Mouse (Mus musculus): ENCODE measurements at regions not wholly inside any gene's neighbourhood (a gene's known extent, or its start where the extent isn't known, plus 50 kb on each side); places are given as distances from the start of the nearest gene placed in this dataset.

GRCm38 (mm10) chr2:34078248-34078874 is 190.6 kb upstream of the Mvb12b start:
- H3K4me1 ChIP-seq (replicated peaks; ENCODE audit: low read depth, low read length), result peaks cover 5% of the 10 kb centered on the region; the same call in 1 of the 2 replicates
- no peaks in the 10 kb centered on the region for H3K9me3 ChIP-seq (ENCODE audit: low read length)
- no peak overlapping the region for H3K4me3 ChIP-seq (replicated peaks; ENCODE audit: low read length)
- H3K27me3 ChIP-seq (ENCODE audit: insufficient read depth, low read length), result peaks cover 5% of the 10 kb centered on the region
- no peak for TF ChIP-seq NANOG (IDR thresholded peaks at IDR 0.05; ENCODE audit: borderline replicate concordance, low read length)
- no peaks in the 10 kb centered on the region for H3K36me3 ChIP-seq (ENCODE audit: insufficient read depth, low read length)

- no peaks in the 10 kb centered on the region for H3K4me1 ChIP-seq (replicated peaks; ENCODE audit: low read depth, low read length)
- no peak for TF ChIP-seq CTCF (conservative IDR thresholded peaks at IDR 0.05; ENCODE audit: low read length)
- TF ChIP-seq POU5F1 (IDR thresholded peaks at IDR 0.05; ENCODE audit: borderline replicate concordance, low read length), result no peak
- no peaks in the 10 kb centered on the region for H3K9me3 ChIP-seq (ENCODE audit: low read length)
- peaks cover 5% of the 10 kb centered on the region for H3K27me3 ChIP-seq (ENCODE audit: insufficient read depth, low read length)
- no peaks in the 10 kb centered on the region for H3K36me3 ChIP-seq (ENCODE audit: insufficient read depth, low read length)
- no peak overlapping the region for H3K4me3 ChIP-seq (replicated peaks; ENCODE audit: low read length)
Measured at GRCm38 (mm10) chr2:34076346-34076745, 188.6 kb upstream of the Mvb12b start.

GRCm38 (mm10) chr2:34074066-34074465 is 186.3 kb upstream of the Mvb12b start:
- Histone ChIP-seq H3K4me3 (replicated peaks; ENCODE audit: low read length) (no peak overlapping the region), H3K4me1 (replicated peaks; ENCODE audit: low read depth, low read length) (no peaks in the 10 kb centered on the region), H3K27me3 (ENCODE audit: insufficient read depth, low read length) (peaks cover 7% of the 10 kb centered on the region), H3K9me3 (ENCODE audit: low read length) (no peaks in the 10 kb centered on the region), H3K36me3 (ENCODE audit: insufficient read depth, low read length) (no peaks in the 10 kb centered on the region)
- TF ChIP-seq POU5F1 (IDR thresholded peaks at IDR 0.05; ENCODE audit: borderline replicate concordance, low read length) (no peak), CTCF (conservative IDR thresholded peaks at IDR 0.05; ENCODE audit: low read length) (no peak), NANOG (IDR thresholded peaks at IDR 0.05; ENCODE audit: borderline replicate concordance, low read length) (no peak)

GRCm38 (mm10) chr2:34065592-34065991 is 177.8 kb upstream of the Mvb12b start:
- Histone ChIP-seq H3K36me3 (ENCODE audit: insufficient read depth, low read length) (no peaks in the 10 kb centered on the region), H3K4me1 (replicated peaks; ENCODE audit: low read depth, low read length) (no peaks in the 10 kb centered on the region), H3K9me3 (ENCODE audit: low read length) (no peaks in the 10 kb centered on the region), H3K27me3 (ENCODE audit: insufficient read depth, low read length) (peaks cover 2% of the 10 kb centered on the region; the same call in 1 of the 2 replicates), H3K4me3 (replicated peaks; ENCODE audit: low read length) (no peak overlapping the region)
- TF ChIP-seq POU5F1 (IDR thresholded peaks at IDR 0.05; ENCODE audit: borderline replicate concordance, low read length) (no peak), CTCF (conservative IDR thresholded peaks at IDR 0.05; ENCODE audit: low read length) (no peak), NANOG (IDR thresholded peaks at IDR 0.05; ENCODE audit: borderline replicate concordance, low read length) (no peak)

- no peak for TF ChIP-seq POU5F1 (IDR thresholded peaks at IDR 0.05; ENCODE audit: borderline replicate concordance, low read length)
- TF ChIP-seq CTCF (conservative IDR thresholded peaks at IDR 0.05; ENCODE audit: low read length), result no peak
- TF ChIP-seq NANOG (IDR thresholded peaks at IDR 0.05; ENCODE audit: borderline replicate concordance, low read length), result no peak
- Histone ChIP-seq H3K4me3 (replicated peaks; ENCODE audit: low read length) (no peak overlapping the region), H3K4me1 (replicated peaks; ENCODE audit: low read depth, low read length) (no peaks in the 10 kb centered on the region), H3K36me3 (ENCODE audit: insufficient read depth, low read length) (no peaks in the 10 kb centered on the region), H3K27me3 (ENCODE audit: insufficient read depth, low read length) (no peaks in the 10 kb centered on the region), H3K9me3 (ENCODE audit: low read length) (no peaks in the 10 kb centered on the region)
Measured at GRCm38 (mm10) chr2:34065090-34065489, 177.3 kb upstream of the Mvb12b start.

GRCm38 (mm10) chr2:34056552-34056951 is 168.8 kb upstream of the Mvb12b start:
- H3K4me1 ChIP-seq (replicated peaks; ENCODE audit: low read depth, low read length), result no peaks in the 10 kb centered on the region
- no peak for TF ChIP-seq CTCF (conservative IDR thresholded peaks at IDR 0.05; ENCODE audit: low read length)
- TF ChIP-seq POU5F1 (IDR thresholded peaks at IDR 0.05; ENCODE audit: borderline replicate concordance, low read length), result no peak
- TF ChIP-seq NANOG (IDR thresholded peaks at IDR 0.05; ENCODE audit: borderline replicate concordance, low read length), result no peak

GRCm38 (mm10) chr2:34043064-34043463 is 155.3 kb upstream of the Mvb12b start:
- Histone ChIP-seq H3K27me3 (ENCODE audit: insufficient read depth, low read length) (0 out of 2 replicates have a peak, but pooled peaks cover 4% of the 10 kb centered on the region), H3K36me3 (ENCODE audit: insufficient read depth, low read length) (no peaks in the 10 kb centered on the region), H3K4me1 (replicated peaks; ENCODE audit: low read depth, low read length) (no peaks in the 10 kb centered on the region), H3K4me3 (replicated peaks; ENCODE audit: low read length) (no peak overlapping the region), H3K9me3 (ENCODE audit: low read length) (no peaks in the 10 kb centered on the region)
- TF ChIP-seq NANOG (IDR thresholded peaks at IDR 0.05; ENCODE audit: borderline replicate concordance, low read length) (no peak), CTCF (conservative IDR thresholded peaks at IDR 0.05; ENCODE audit: low read length) (no peak), POU5F1 (IDR thresholded peaks at IDR 0.05; ENCODE audit: borderline replicate concordance, low read length) (no peak)

More at GRCm38 (mm10) chr2:34056552-34056951, 168.8 kb upstream of the Mvb12b start:
- Histone ChIP-seq H3K36me3 (ENCODE audit: insufficient read depth, low read length) (no peaks in the 10 kb centered on the region), H3K9me3 (ENCODE audit: low read length) (peaks cover 20% of the 10 kb centered on the region), H3K27me3 (ENCODE audit: insufficient read depth, low read length) (no peaks in the 10 kb centered on the region), H3K4me3 (replicated peaks; ENCODE audit: low read length) (no peak overlapping the region)

GRCm38 (mm10) chr2:34042336-34042735 is 154.6 kb upstream of the Mvb12b start:
- H3K9me3 ChIP-seq (ENCODE audit: low read length), result no peaks in the 10 kb centered on the region
- no peaks in the 10 kb centered on the region for H3K4me1 ChIP-seq (replicated peaks; ENCODE audit: low read depth, low read length)
- H3K4me3 ChIP-seq (replicated peaks; ENCODE audit: low read length), result no peak overlapping the region
- no peaks in the 10 kb centered on the region for H3K36me3 ChIP-seq (ENCODE audit: insufficient read depth, low read length)
- TF ChIP-seq NANOG (IDR thresholded peaks at IDR 0.05; ENCODE audit: borderline replicate concordance, low read length) (no peak), POU5F1 (IDR thresholded peaks at IDR 0.05; ENCODE audit: borderline replicate concordance, low read length) (no peak), CTCF (conservative IDR thresholded peaks at IDR 0.05; ENCODE audit: low read length) (no peak)
- 0 out of 2 replicates have a peak, but pooled peaks cover 4% of the 10 kb centered on the region for H3K27me3 ChIP-seq (ENCODE audit: insufficient read depth, low read length)

GRCm38 (mm10) chr2:34038982-34039381 is 151.2 kb upstream of the Mvb12b start:
- H3K36me3 ChIP-seq (ENCODE audit: insufficient read depth, low read length), result no peaks in the 10 kb centered on the region
- no peaks in the 10 kb centered on the region for H3K4me1 ChIP-seq (replicated peaks; ENCODE audit: low read depth, low read length)
- no peak overlapping the region for H3K4me3 ChIP-seq (replicated peaks; ENCODE audit: low read length)
- TF ChIP-seq CTCF (conservative IDR thresholded peaks at IDR 0.05; ENCODE audit: low read length) (no peak), POU5F1 (IDR thresholded peaks at IDR 0.05; ENCODE audit: borderline replicate concordance, low read length) (no peak), NANOG (IDR thresholded peaks at IDR 0.05; ENCODE audit: borderline replicate concordance, low read length) (no peak)
- H3K9me3 ChIP-seq (ENCODE audit: low read length), result no peaks in the 10 kb centered on the region
- peaks cover 10% of the 10 kb centered on the region; the same call in 1 of the 2 replicates for H3K27me3 ChIP-seq (ENCODE audit: insufficient read depth, low read length)

All from E14TG2a.4 (cell line).